Mouse (Mus musculus): ENCODE data around the gene Pcnx2.

DNA sequence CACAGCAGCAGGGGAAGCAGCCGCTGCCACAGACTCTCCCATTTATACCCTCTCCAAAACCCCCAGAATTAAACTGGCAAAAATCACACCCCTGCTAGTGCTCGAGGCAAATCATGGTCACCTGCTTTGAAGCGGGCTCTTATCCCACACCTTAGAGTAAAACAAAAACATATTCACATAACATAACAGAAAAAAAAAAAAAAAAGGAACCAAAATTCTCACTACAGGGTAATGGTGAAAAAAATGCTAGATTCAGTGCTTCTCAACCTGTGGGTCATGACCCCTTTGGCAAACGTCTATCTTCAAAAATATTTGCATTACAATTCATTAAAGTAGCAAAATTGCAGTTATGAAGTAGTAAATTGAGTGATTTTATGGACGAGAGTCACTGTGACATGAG, 171.1 kb downstream of the Pcnx2 start:
- TF ChIP-seq CTCF (IDR thresholded peaks at IDR 0.05; ENCODE audit: low read depth, low read length) (no peak), GATA1 (IDR thresholded peaks at IDR 0.05; ENCODE audit: borderline replicate concordance, low read length) (no peak), GATA2 (IDR thresholded peaks at IDR 0.05; ENCODE audit: borderline replicate concordance, low read depth, low read length) (no peak), TAL1 (conservative IDR thresholded peaks at IDR 0.05; ENCODE audit: low read depth, low read length) (no peak), POLR2AphosphoS5 (IDR thresholded peaks at IDR 0.05; ENCODE audit: insufficient replicate concordance, low read depth, low read length) (no peak)

All from G1E (cell line).